Mouse (Mus musculus) hindbrain, embryonic 16.5 days (tissue): Measurements from ENCODE around the gene 4933427I04Rik. TPM values are rescaled to one million over a fixed set of nuclear protein-coding genes. Genes with fewer than 3 reads are reported as not detected.
A peak's percentile ranks its signal among the peaks of the same experiment; 100 is the strongest.

ENCODE experiments used
- ATAC-seq: fragments of 200-750 bp; cut with Nextera tagmentation; 2 replicates; pipeline ENCODE4 v1.8.0; 2017; ENCODE audit warnings: moderate TSS enrichment, moderate library complexity
- H3K27ac ChIP-seq: fragments of 300-500 bp; sonication (generic); 2 replicates; pipeline ENCODE4 v1.5.1; 2014; ENCODE audit warnings: low read depth, mild to moderate bottlenecking, control low read depth, low read length, moderate library complexity
- H3K27me3 ChIP-seq: fragments of 300-500 bp; sonication (generic); replicated peaks from 2 replicates; pipeline ENCODE4 v1.6.1; 2014; ENCODE audit warnings: low read length; ENCODE audit not compliant: control insufficient read depth, insufficient read depth
- H3K36me3 ChIP-seq: fragments of 300-500 bp; sonication (generic); 2 replicates; pipeline ENCODE4 v1.6.1; 2014; ENCODE audit warnings: mild to moderate bottlenecking, low read length, moderate library complexity, mixed read lengths; ENCODE audit not compliant: control insufficient read depth, insufficient read depth
- H3K4me1 ChIP-seq: fragments of 300-500 bp; sonication (generic); 2 replicates; pipeline ENCODE4 v1.6.1; 2014; ENCODE audit warnings: low read depth, low read length; ENCODE audit not compliant: control insufficient read depth, insufficient read depth
- H3K4me2 ChIP-seq: fragments of 300-500 bp; sonication (generic); 2 replicates; pipeline ENCODE4 v1.6.1; 2014; ENCODE audit warnings: mild to moderate bottlenecking, low read length, control low read depth, moderate library complexity
- H3K4me3 ChIP-seq: fragments of 300-500 bp; sonication (generic); 2 replicates; pipeline ENCODE4 v1.5.1; 2014; ENCODE audit warnings: mild to moderate bottlenecking, low read length, control low read depth, moderate library complexity
- H3K9ac ChIP-seq: fragments of 300-500 bp; sonication (generic); 2 replicates; pipeline ENCODE4 v1.6.1; 2014; ENCODE audit warnings: low read depth, mild to moderate bottlenecking, control low read depth, low read length, moderate library complexity
- H3K9me3 ChIP-seq: fragments of 300-500 bp; sonication (generic); 2 replicates; pipeline ENCODE4 v1.6.1; 2014; ENCODE audit warnings: mild to moderate bottlenecking, low read length, moderate library complexity; ENCODE audit not compliant: control insufficient read depth
- WGBS: fragments of 180-500 bp; shearing (Covaris S2); extraction: QIAGEN DNeasy Blood & Tissue Kit; methylation state at CpG from one replicate; pipeline ENCODE4 v1.1.7; 2014; 5-methylcytosine and 5-hydroxymethylcytosine counted together
- polyA plus RNA-seq: library from polyadenylated mRNA; unstranded; fragments of >200 nt; fragmentation: Nextera tagmentation; extraction: Ambion mirVana; gene quantifications from 2 replicates; pipeline ENCODE4 v1.2.1, GENCODE M21; 2015

The 4933427I04Rik gene
- polyA plus RNA-seq, 1 experiment from 2014 or later: 0.14 TPM

DNA sequence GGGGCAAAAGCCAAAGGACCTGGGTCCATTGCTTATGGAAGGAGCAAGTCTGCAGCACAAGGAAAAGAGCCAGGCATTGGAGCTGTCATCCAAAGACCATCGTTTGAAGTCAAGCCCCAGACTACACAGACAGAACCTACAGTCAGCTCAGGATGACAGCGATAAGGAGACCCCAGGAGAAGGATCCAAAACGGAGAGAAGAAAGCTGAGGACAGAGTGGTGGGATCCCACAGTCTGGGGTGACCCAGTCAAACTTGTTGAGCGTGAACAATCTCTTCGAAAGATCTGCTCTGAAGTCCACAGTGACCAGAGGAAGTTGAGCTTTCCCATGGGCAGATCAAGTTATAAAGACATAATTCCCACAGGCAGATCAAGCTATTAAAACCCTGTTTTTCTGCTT is 1.1 kb downstream of the 4933427I04Rik start:
- no peak overlapping the region for H3K4me3 ChIP-seq
- H3K9me3 ChIP-seq: no peaks in the 10 kb centered on the region
- H3K4me2 ChIP-seq: no peak overlapping the region
- H3K36me3 ChIP-seq: no peaks in the 10 kb centered on the region
- H3K27me3 ChIP-seq: no peaks in the 10 kb centered on the region
- H3K9ac ChIP-seq: no peak overlapping the region
- H3K4me1 ChIP-seq: no peaks in the 10 kb centered on the region
- 83% methylated on average over 5 of the region's 5 CpGs for WGBS
- H3K27ac ChIP-seq: no peak overlapping the region
- no peak for ATAC-seq

GRCm38 (mm10) chr4:123893726-123894125 is 34.2 kb downstream of the 4933427I04Rik start:
- Histone ChIP-seq H3K36me3 (no peaks in the 10 kb centered on the region), H3K27me3 (no peaks in the 10 kb centered on the region), H3K4me3 (no peak overlapping the region), H3K4me1 (no peaks in the 10 kb centered on the region), H3K9me3 (no peaks in the 10 kb centered on the region), H3K27ac (no peak overlapping the region), H3K9ac (no peak overlapping the region), H3K4me2 (no peak overlapping the region)
- ATAC-seq: no peak
- WGBS: 94% methylated on average over 5 of the region's 5 CpGs

GRCm38 (mm10) chr4:123894295-123894694 is 34.8 kb downstream of the 4933427I04Rik start:
- Histone ChIP-seq H3K27me3 (no peaks in the 10 kb centered on the region), H3K4me2 (no peak overlapping the region)
- 86% methylated on average over 4 of the region's 4 CpGs for WGBS

DNA sequence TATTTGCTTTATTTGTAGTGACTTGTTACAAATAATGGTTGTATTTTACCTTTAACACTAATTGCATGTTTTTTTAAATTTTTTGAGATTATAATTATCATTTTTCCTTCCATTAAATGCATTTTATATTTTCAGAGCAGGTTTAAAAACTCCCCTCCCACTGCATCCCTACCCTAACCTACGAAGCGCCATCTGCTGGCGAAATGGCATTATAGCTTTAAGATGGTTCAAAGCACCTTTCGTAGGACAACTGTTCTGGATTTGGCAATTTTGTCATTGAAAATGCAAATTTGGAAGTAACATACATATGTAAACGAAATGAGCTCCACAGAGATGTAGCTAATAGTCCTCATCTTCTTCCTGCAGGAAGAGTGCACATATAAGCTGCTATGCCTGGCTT is 39.2 kb downstream of the 4933427I04Rik start:
- Histone ChIP-seq H3K4me3 (no peak overlapping the region), H3K36me3 (no peaks in the 10 kb centered on the region), H3K4me2 (no peak overlapping the region), H3K9me3 (no peaks in the 10 kb centered on the region), H3K27ac (no peak overlapping the region), H3K27me3 (no peaks in the 10 kb centered on the region), H3K4me1 (peaks cover under 1% of the 10 kb centered on the region), H3K9ac (no peak overlapping the region)
- 12% methylated on average over 5 of the region's 5 CpGs for WGBS
- no peak for ATAC-seq

More at GRCm38 (mm10) chr4:123894295-123894694, 34.8 kb downstream of the 4933427I04Rik start:
- H3K4me3 ChIP-seq: no peak overlapping the region
- no peaks in the 10 kb centered on the region for H3K36me3 ChIP-seq
- ATAC-seq: no peak
- no peaks in the 10 kb centered on the region for H3K4me1 ChIP-seq
- H3K9ac ChIP-seq: no peak overlapping the region
- H3K9me3 ChIP-seq: no peaks in the 10 kb centered on the region
- no peak overlapping the region for H3K27ac ChIP-seq

DNA sequence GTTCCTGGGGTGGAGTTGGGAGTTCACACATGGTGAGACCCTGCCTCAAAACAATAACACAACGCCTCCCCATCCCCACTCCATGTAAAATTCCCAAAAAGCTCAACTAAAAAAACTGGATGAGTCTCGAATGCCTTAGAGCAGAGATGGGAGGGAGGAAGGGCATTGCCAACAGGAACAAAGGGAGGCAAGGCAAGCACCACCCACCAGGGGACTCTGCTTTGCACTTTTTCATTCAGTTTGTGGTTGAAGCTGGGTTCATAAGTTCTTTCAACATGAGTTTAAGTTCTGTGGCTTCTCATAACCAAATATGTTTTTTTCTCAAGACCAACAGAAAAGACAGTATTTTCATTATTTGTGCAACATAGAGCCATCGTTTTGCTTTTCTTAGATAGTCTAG is 44.0 kb downstream of the 4933427I04Rik start:
- Histone ChIP-seq H3K36me3 (no peaks in the 10 kb centered on the region), H3K27ac (no peak overlapping the region), H3K4me1 (peaks cover 17% of the 10 kb centered on the region), H3K4me3 (no peak overlapping the region), H3K9me3 (no peaks in the 10 kb centered on the region), H3K4me2 (no peak overlapping the region), H3K9ac (no peak overlapping the region), H3K27me3 (no peaks in the 10 kb centered on the region)
- 72% methylated on average over 3 of the region's 3 CpGs for WGBS
- ATAC-seq: no peak

GRCm38 (mm10) chr4:123904333-123905125 is 45.0 kb downstream of the 4933427I04Rik start, which contains the start of gene Mycbp:
Gene Mycbp, plus strand, starts transcription at chr4:123904832.
- Histone ChIP-seq H3K27ac (peak within 1 kb of the TSS; percentile 77), H3K9ac (peak within 1 kb of the TSS; percentile 75), H3K4me3 (peak within 1 kb of the TSS; percentile 84), H3K27me3 (no peaks in the 10 kb centered on the region), H3K4me1 (peaks cover 17% of the 10 kb centered on the region), H3K36me3 (no peaks in the 10 kb centered on the region), H3K9me3 (no peaks in the 10 kb centered on the region), H3K4me2 (peak within 1 kb of the TSS; percentile 91)
- ATAC-seq: peak; percentile 100
- WGBS: under 1% methylated on average over 42 of the region's 49 CpGs

DNA sequence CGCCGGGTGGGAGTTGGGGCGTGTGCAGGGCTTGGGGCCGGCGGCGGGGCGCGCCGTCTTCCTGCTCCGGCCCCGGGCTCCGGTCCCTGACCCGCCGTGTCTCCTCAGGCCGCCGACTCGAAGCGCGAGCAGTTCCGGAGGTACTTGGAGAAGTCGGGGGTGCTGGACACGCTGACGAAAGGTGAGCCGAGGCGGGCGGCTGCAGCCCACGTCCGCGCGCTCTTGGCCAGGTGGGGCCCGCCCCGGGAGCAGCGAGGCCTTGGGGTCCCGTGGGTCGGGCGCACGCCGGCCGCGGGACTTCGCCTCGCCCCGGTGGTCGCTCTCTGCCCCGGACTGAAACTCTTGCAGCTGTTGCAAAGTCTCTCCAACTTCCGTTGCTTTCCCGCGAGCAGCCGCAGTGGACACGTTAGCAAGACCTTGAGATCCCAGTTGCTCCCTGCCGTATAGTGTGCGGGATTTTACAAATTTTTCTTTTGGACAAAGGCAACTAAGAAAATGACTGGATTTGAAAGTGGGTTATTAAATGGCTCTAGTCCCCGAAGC is 45.7 kb downstream of the 4933427I04Rik start:
- H3K4me2 ChIP-seq: peak overlapping the region; percentile 91
- peak overlapping the region; percentile 75 for H3K9ac ChIP-seq
- no peak for ATAC-seq
- no peaks in the 10 kb centered on the region for H3K36me3 ChIP-seq
- H3K4me3 ChIP-seq: peak overlapping the region; percentile 84
- no peaks in the 10 kb centered on the region for H3K27me3 ChIP-seq
- under 1% methylated on average over 32 of the region's 53 CpGs for WGBS
- peaks cover 17% of the 10 kb centered on the region for H3K4me1 ChIP-seq
- peak overlapping the region; percentile 77 for H3K27ac ChIP-seq
- H3K9me3 ChIP-seq: no peaks in the 10 kb centered on the region

- Histone ChIP-seq H3K9me3 (no peaks in the 10 kb centered on the region), H3K36me3 (no peaks in the 10 kb centered on the region; the same call in 1 of the 2 replicates), H3K4me2 (no peak overlapping the region), H3K27ac (no peak overlapping the region), H3K4me1 (peaks cover 15% of the 10 kb centered on the region), H3K27me3 (no peaks in the 10 kb centered on the region), H3K4me3 (no peak overlapping the region), H3K9ac (no peak overlapping the region)
- 95% methylated on average over 4 of the region's 4 CpGs for WGBS
- ATAC-seq: no peak
Measured at GRCm38 (mm10) chr4:123911503-123911902, 52.0 kb downstream of the 4933427I04Rik start.

DNA sequence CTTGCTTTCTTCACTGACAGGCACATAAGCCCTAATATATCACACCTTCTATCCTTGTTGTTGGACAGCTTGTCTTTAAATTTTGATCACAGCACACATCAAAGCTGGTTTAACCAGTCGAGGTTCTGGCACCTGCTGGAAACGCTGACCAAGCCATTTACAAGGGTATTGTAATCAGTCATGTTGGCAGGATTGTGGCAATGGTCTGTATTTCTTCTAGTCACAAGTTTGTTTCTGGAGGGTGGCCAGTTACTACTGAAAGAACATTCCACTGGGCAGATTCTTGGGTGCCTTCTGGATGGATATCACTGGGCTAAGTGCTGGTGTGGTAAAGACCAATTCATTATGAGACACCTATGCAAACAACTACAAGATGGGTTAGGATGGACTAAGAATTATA is 53.0 kb downstream of the 4933427I04Rik start:
- Histone ChIP-seq H3K27me3 (no peaks in the 10 kb centered on the region), H3K9me3 (no peaks in the 10 kb centered on the region), H3K4me1 (peaks cover 13% of the 10 kb centered on the region), H3K4me3 (no peak overlapping the region), H3K27ac (no peak overlapping the region), H3K9ac (no peak overlapping the region), H3K4me2 (no peak overlapping the region), H3K36me3 (no peaks in the 10 kb centered on the region; the same call in 1 of the 2 replicates)
- no peak for ATAC-seq
- WGBS: 78% methylated on average over 2 of the region's 2 CpGs
